Mouse (Mus musculus) layer of hippocampus, postnatal 10 days (tissue): ENCODE data around the gene 5730409E04Rik. TPM values are rescaled to one million over a fixed set of nuclear protein-coding genes. Genes with fewer than 3 reads are reported as not detected.

Source experiments
- DNase-seq, 2 experiments: peaks; one replicate each; pipeline ENCODE4 v3.0.0; 2021; ENCODE audit warnings: low spot score in 2 of 2
- long read RNA-seq: library from polyadenylated mRNA; stranded (forward); transcript quantifications from one replicate; pipeline ENCODE4 v2.0.0, GENCODE M21; 2023
- total RNA-seq, 2 experiments: library from RNA; stranded (reverse); gene quantifications; 2 replicates each; pipeline ENCODE4 v1.2.3; 2021

5730409E04Rik gene
- total RNA-seq: 10 to 100 TPM; 57.3 to 58.1 TPM
- long read RNA-seq, partial matches to known transcripts: 0 of 8 reads
- long read RNA-seq, other reads (novel, unspliced or antisense): 7 of 8 reads

- DNase-seq: peak; percentile 74 to 81
Measured at GRCm38 (mm10) chr4:126609606-126610181, at the start of gene 5730409E04Rik. Gene 5730409E04Rik, plus strand, starts transcription at chr4:126609818.

- DNase-seq: no peak
Measured at GRCm38 (mm10) chr4:126563798-126564197, 45.8 kb upstream of the 5730409E04Rik start.

GRCm38 (mm10) chr4:126567243-126567642 lies 42.4 kb upstream of the 5730409E04Rik start:
- no peak for DNase-seq

- DNase-seq: no peak
Measured at GRCm38 (mm10) chr4:126569783-126570182, 39.8 kb upstream of the 5730409E04Rik start.

DNA sequence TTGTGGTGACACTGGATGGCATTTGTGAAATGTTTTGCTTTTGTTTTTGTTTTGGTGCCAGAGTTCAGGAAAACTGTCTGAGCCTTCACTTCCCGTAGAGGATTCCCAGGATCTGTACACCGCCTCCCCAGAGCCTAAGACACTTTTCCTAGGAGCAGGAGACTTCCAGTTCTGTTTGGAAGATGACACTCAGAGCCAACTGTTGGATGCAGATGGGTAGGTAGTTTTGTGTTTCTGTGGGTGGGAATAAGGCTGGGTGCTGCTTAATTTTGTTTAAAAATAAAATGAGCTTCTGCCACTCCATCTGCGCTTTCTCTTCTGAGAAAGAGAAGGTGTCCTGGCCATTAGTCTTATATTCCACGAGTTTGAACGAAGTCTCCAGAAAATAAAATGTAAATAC lies 33.3 kb upstream of the 5730409E04Rik start:
- DNase-seq: no peak

DNA sequence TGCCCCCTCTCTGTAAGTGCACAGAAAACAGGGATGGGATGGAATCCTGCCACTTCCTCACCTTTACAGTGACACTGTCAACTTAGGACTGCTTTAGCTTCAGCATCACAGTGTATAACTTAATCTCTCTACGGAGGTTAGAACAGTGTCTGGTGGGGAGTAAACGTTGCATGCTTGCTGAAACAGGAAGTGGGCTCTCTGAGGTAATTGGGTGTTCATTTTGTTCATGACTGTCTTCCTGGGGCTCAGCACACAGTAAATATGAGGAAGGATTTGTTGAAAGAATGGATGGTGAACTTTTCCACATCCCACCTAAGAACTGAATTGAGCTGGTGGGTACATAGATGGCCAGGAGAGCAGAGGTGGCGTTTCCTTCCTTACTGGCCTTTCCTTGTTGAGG lies 31.7 kb upstream of the 5730409E04Rik start:
- no peak for DNase-seq

DNA sequence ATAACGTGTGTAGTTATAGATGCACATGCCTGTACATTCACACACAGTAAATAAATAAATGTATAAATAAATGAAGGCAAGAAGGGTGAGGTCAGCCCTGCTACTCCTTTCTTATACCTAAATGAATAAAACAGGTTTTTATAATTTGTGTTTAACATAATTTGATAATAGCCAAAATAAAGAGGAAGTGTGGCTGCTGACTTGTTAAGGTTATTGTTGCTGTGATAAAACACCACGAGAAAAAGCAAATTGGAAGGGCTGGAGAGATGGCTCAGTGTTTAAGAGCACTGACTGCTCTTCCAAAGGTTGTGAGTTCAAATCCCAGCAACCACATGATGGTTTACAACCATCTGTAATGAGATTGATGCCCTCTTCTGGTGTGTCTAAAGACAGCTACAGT lies 30.5 kb upstream of the 5730409E04Rik start:
- DNase-seq: no peak

DNA sequence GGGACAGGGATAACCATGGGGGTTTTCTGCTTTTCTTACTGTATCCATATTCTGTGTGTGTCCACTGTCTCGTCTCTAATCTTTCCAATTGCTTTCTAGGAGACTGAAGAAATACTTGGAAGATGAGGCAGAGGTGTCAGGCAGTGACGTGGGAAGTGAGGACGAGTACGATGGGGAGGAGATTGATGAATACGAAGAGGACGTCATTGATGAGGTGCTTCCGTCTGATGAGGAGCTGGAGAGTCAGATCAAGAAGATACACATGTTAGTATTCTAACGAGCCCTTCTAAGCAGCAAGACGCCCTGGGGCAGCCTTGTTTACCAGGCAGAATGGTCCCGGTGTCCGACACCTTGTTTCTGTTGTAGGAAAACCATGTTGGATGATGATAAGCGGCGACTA lies 23.9 kb upstream of the 5730409E04Rik start:
- no peak for DNase-seq

DNA sequence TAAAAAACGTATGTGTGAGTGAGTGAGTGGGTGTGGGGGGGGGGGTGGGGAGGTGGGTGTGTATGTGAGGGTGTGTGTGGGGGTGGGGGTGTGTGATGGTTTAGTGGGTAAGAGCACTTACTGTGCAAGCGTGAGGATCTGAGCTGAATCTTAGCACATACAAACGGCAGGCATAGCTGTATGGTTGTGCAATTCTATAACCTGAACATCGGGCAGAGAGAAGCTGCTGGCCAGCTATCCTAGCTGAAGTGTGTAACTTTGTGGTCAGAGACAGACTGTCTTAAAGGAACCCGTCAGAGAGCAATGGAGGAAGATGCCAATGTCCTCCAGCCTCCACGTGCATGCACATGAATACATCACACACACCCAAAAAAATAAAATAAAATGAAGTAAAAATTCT lies 17.6 kb upstream of the 5730409E04Rik start:
- no peak for DNase-seq

GRCm38 (mm10) chr4:126599971-126600754 lies 9.5 kb upstream of the 5730409E04Rik start:
- DNase-seq: peak; percentile 71 to 76

DNA sequence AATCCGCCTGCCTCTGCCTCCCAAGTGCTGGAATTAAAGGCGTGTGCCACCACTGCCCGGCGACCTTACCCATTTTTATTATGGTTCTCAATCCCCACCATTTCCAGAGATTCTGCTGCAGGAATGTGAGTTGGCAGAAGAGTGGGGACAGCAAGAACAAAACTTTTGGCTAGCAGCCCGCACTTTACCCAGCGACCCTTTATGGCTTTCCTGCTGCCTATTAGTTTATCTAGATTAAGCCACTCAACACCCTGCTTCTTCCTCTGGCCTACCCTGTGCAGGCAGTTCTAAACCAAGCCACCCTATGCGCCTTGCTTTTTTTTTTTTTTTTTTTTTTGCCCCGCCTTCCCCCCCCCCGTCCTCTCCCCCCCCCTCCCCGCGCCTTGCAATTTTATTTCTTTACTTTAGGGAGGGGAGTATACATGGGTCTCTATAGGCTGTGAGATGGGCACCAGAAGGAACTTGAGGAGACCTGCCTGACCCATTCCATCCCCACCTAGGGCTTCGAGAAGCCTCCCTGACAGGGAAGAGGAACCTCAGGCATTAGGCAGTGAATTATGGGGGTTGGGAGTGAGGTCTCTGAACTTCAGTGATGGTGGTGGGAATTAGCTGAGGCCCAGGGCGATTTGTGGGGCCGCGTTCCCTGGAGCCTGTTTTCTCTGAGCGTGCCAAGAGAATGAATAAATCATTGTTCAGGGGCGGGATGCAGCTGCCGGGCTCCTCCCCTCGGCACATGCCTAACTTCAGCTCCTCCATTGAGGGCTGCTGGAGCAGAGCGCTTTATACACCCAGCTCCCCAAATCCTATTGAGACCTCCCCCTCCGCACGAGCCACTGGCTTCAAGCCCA lies 7.8 kb upstream of the 5730409E04Rik start:
- peak; percentile 31 to 46 for DNase-seq

- no peak for DNase-seq
Measured at GRCm38 (mm10) chr4:126602445-126602762, 7.2 kb upstream of the 5730409E04Rik start.

DNA sequence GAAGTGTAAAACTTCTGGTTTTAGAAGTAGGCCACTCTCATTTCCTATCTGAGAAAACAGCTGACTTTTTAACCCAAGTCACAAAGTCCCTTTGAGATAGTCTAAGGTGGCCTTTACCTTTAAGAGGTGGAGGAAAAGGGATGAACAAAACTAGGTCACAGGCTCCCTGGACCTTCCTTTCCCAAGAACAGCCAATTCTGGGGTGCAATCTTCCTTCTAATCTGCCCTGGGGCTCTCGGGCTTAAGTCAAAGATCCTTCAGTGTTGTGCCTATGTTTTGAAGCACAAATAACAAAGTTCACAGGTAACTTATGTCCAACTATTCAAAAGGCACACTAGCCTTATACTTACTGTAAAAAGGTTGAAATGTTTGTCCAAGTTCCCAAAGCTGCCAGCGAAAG lies 5.5 kb upstream of the 5730409E04Rik start:
- no peak for DNase-seq

DNA sequence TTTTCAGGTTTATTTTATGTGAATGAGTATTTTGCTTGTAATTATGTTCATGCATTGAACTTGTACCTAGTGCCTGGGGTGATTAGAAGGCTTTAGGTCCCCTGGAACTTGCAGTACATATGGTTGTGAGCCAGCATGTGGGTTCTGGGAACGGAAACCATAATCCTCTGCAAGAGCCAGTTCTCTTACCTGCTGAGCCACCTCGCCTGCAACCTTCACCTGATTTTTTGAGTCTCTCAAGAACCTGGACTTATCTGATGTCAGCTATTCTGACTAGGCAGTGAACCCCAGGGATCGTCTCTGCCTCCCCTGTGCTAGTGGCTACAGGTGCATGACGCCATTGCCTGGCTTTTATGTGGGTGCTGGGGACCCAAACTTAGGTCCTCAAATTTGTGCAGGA lies 3.9 kb upstream of the 5730409E04Rik start:
- DNase-seq: no peak

- peak; percentile 29 to 41 for DNase-seq
Measured at GRCm38 (mm10) chr4:126611991-126612390, 2.4 kb downstream of the 5730409E04Rik start.

- DNase-seq: no peak
Measured at GRCm38 (mm10) chr4:126616312-126616711, 6.7 kb downstream of the 5730409E04Rik start.

DNA sequence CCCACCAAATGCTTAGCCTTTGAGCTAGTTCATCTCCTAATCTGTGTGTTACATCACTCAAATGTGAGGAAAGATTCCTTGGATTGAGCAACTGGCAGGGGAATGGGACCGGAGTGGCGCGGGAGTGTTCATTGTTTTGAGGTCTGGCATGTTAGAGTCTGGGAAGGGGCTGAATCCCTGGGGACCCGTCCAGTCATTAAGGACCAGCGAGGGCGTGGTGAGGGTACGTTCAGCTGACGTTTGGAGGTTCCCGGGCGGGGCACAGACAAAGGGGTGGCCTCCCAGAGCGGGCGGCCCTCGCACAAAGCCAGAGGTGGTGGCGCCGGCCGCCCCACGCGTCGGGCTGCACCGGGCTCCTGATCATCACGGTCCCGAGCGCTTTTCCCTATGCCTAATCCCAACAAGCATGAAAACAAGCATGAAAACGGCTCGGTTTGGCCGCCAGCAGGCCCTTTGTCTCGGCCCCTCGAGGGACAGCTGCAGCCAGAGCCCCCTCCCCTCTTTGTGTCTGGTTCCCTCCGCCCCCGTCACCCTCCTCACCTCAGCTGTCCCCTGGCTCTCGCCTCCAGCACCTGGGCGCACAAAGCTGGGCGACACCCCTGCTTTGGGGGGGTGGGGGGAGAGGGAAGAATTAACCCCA lies 10.2 kb downstream of the 5730409E04Rik start:
- peak in 1 of 2 experiments; percentile 32 for DNase-seq

DNA sequence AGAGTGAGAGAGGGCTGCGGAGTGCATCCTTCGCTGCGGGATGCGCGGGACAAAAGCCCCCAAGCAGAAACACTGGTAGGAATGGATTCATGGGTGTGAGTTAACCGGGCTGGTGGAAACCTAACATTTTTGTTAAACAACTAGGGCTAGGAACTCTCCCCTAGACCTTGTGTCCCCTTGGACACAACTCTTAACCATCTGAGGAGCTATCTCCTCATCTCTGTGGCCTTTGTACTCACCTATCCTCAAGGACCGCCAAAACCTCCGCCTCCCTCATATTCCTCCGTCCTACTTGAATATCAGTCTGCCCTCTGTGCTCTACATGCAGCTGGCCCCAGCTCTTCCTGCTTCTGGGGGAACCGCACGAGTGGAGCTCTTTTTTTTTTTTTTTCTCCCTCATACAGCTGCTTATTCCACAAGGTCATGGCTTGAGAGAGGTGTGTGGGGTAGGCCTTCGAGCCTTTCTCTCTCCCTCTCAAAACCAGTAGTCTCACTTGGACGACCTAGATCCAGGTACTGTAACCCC lies 10.8 kb downstream of the 5730409E04Rik start:
- no peak for DNase-seq

GRCm38 (mm10) chr4:126627021-126627681 lies 17.5 kb downstream of the 5730409E04Rik start:
- no peak for DNase-seq

DNA sequence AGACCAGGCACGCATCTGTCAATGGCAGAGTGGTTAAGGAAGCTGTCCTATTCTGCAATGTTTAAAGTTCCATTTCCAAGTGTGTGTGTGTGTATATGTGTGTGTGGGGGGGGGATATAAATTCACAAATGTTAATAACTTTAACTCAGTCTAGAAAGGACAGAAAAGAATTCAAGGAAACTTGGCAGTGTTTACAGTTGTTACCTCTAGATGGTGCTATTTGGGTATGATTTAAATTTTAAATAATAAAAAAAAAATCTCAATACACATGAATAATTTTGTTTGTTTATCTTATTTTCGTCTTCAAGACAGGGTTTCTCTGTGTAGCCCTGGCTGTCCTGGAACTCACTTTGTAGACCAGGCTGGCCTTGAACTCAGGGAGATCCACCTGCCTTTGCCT lies 22.3 kb downstream of the 5730409E04Rik start:
- no peak for DNase-seq

DNA sequence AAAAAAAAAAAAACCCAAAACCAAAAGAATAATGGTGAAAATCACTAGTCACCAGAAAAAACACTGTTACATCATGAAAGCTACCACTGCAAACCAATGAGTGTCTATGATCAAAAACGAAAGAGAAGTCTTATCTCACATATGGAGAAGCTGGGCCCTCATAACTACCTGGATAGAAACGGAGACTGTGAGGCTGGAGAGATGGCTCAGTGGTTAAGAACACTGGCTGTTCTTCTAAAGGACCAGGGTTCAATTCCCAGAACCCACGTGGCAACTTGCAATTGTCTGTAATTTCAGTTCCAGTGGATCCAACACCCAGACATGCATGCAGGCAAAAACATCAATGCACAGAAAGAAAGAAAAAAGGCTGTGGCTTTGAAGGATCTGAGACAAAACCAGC lies 23.1 kb downstream of the 5730409E04Rik start:
- no peak for DNase-seq
